Mouse (Mus musculus) CH12.LX (cell line): Measurements from ENCODE around the gene Gm9376.

Experiments
- CTCF ChIP-seq, 2 experiments: IDR thresholded peaks in 1 of 2; conservative IDR thresholded peaks in 1 of 2; 2 replicates each; pipeline ENCODE4 v1.5.1; 2011 to 2012; ENCODE audit warnings: low read depth in 2 of 2, low read length in 2 of 2, improper control_type of control experiment in 1 of 2, inconsistent platforms in 1 of 2, mild to moderate bottlenecking in 1 of 2, moderate library complexity in 1 of 2
- E2F4 ChIP-seq: IDR thresholded peaks from 2 replicates; pipeline ENCODE4 v1.6.1; 2011; ENCODE audit warnings: low read depth, low read length, improper control_type of control experiment; ENCODE audit not compliant: insufficient replicate concordance
- ETS1 ChIP-seq: conservative IDR thresholded peaks from 2 replicates; pipeline ENCODE4 v1.6.1; 2012; ENCODE audit warnings: low read depth, mild to moderate bottlenecking, inconsistent platforms, low read length, improper control_type of control experiment, moderate library complexity
- JUND ChIP-seq: conservative IDR thresholded peaks from 2 replicates; pipeline ENCODE4 v1.6.1; 2011; ENCODE audit warnings: low read depth, low read length, improper control_type of control experiment
- MYC ChIP-seq: IDR thresholded peaks from 2 replicates; pipeline ENCODE4 v1.6.1; 2011; ENCODE audit warnings: low read depth, mild to moderate bottlenecking, improper control_type of control experiment, low read length
- POLR2A ChIP-seq: IDR thresholded peaks from 2 replicates; pipeline ENCODE4 v1.6.1; 2011; ENCODE audit warnings: low read depth, mild to moderate bottlenecking, improper control_type of control experiment, low read length
- TBP ChIP-seq: conservative IDR thresholded peaks from 2 replicates; pipeline ENCODE4 v1.6.1; 2011; ENCODE audit warnings: low read depth, low read length, improper control_type of control experiment

DNA sequence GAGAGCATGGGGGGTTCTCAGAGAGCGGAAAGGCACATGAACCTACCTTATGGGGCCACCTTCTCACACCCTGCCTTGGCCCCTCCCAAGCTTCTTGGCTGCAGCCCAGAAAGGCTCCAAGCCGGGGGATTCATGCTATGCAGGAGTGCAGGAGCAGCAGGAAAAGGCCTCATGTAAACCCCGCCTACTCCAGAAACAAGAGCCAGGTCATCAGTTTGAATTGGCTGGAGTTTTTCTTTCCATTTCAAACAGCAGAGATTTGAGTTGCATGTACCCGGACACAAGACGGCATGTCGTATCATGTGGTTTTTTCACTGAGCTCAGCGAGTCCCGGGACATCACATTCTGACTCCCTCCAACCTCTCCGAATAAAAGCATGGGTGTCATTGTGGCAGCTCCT lies 39.2 kb downstream of the Gm9376 start:
- TF ChIP-seq E2F4 (no peak), TBP (peak; percentile 62; the same call in 1 of the 2 replicates), CTCF (conservative IDR thresholded peaks at IDR 0.05 in 1 of 2, IDR thresholded peaks at IDR 0.05 in 1 of 2; ENCODE audit: low read depth in 2 of 2, low read length in 2 of 2) (no peak), ETS1 (peak; percentile 43; the same call in 1 of the 2 replicates), POLR2A (peak; percentile 52; the same call in 1 of the 2 replicates), MYC (peak; percentile 85), JUND (no peak)
